Mouse (Mus musculus): ENCODE measurements around the gene Fgfbp3.
A peak's percentile ranks its signal among the peaks of the same experiment; 100 is the strongest.
"Not testable (repeated sequence)": the region's sequence is repeated elsewhere in the genome, so short reads cannot be mapped to it uniquely, and the experiment has no call there.

Fgfbp3 gene

DNA sequence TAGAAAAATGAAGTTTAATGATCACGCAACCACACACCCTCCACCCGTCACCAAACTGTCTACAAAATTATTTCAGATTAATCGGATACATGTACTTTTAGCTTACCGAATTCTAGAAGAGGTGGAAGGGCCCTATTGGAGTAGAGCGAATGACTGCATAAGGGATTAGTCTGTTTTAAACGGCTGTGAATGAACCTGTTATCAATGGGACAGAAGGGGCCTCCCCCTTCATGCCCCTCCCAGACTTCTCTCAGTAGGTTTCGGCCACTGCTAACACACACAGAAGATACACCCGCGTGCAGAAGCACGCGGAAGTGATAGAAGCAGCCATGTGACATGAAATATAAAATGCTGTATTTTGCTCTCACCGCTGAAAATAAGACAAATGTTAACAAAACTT is at the start of gene Fgfbp3:
Gene Fgfbp3 (minus strand): TSS at position 150 of the 400 bp plus-strand sequence.
- no peak for DNase-seq

DNA sequence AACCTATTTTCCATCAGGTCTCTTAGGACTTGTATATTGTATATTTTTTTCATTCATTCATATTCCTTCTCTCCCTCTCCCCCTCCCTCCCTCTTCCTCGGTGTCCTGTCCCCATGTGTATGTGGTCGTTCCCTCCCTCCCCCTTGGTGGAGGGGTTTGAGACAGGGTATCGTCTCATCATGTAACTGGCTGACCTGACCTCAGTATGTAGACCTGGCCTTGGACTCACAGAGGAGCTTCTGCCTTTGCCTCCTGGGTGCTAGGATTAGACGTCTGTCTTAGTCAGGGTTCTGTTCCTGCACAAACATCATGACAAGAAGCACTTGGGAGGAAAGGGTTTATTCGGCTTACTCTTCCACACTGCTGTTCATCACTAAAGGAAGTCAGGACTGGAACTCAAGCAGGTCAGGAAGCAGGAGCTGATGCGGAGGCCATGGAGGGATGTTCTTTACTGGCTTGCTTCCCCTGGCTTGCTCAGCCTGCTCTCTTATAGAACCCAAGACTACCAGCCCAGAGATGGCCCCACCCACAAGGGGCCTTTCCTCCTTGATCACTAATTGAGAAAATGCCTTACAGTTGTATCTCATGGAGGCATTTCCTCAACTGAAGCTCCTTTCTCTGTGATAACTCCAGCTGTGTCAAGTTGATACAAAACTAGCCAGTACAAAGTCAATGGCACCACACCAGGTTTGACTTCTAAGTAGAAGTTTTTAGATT is 43.3 kb upstream of the Fgfbp3 start:
- not testable (repeated sequence) for DNase-seq

DNA sequence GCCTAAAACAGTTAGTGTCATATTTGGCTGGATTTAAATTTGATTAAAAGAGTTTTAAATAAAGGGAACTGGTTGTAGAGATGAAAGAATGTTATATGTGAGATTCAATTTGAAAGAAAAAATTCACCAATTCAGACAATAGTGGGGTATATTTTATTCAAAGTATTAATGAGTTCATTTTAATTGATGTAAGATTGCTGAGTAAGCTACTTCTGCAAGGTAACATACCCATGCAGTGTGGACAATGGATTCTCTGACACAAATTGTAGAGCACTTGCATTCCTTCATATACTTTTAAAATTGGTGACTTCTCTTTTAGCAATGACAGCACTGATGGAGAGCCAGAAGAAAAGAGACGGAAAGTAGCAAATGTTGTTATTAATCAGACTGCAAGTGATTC is 41.9 kb upstream of the Fgfbp3 start:
- no peak for DNase-seq

DNA sequence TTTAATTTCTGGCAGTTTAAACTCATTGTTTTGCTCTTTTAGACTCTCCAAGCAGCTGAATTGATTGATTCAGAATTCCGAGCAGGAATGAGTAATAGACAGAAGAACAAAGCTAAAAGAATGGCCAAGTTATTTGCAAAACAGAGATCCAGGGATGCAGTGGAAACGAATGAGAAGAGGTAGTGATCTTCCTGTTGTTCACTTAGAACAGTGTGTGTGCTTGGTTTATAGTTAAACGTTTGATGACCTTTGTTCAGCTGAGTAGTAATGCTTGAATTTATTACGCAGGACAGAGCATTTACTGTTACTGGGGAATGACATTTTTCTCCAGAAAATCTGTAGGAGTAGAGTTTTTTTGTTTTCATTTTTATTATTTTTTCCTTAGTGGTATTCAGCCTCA is 38.9 kb upstream of the Fgfbp3 start:
- no peak for DNase-seq

DNA sequence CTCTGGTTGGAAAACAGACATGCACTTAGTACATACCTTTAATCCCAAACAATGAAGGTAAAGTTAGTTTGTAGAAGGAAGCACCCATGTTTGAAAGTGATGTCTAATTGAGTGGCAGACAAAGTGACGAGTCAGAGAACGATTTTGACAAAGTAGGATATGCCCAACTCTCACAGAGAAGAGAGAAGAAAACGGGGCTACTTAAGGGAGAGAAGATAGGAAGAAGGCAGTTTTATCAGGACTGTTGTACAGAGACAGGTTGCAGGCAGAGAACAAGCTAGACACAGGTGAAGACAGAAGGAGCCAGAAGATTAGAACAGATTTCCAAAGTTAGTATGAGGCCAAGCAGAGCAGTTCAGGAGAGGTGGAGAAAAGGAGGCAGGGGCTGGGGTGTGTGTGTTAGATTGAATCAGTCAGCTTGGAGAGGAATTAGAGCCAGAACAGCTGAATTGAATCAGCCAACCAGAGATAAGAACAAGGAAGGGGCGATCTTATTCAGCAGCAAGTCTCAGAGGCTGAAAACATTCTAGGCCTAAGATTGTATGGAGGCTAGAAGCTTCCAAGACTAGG is 34.3 kb upstream of the Fgfbp3 start:
- DNase-seq: no peak

GRCm38 (mm10) chr19:36940064-36940463 is 20.6 kb upstream of the Fgfbp3 start:
- DNase-seq: no peak

DNA sequence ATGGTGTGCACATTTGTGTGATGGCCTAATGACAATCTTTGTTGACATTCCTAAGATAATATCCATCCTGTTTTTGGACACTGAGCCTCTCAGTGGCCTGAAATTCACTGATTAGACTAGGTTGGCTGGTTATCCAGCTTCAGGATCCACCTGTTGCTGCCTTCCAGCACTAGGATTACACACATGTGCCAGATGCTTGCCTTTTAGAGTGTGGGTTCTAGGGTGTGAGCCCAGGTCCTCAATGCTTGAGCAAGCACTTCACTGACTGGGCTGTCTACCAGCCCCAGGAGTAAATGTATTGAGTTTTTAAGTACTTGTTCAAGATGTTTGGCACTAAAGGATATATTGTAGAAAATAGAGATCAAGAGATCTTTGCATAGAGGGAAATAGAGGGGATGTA is 18.6 kb upstream of the Fgfbp3 start:
- no peak for DNase-seq

DNA sequence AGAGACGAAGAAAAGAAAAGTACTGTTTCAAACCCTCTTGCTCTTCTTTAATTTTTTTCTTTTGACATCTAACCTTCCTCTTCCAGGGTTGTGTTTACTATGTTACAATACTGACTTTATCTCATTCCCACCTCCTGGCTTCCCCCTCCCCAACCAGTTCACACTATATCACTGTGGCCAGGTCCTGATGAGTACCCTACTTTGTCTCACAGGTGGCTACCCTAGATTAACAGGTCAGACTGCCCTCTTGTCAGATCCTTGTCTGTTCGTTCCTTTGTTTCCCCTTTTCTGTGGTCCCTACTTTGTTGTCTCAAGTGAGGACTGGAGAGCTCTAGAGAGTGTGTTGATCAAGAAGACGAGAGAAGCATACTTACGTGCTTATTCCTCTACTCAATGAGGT is 16.9 kb upstream of the Fgfbp3 start:
- DNase-seq: no peak

GRCm38 (mm10) chr19:36932613-36933012 is 13.2 kb upstream of the Fgfbp3 start:
- DNase-seq: no peak

GRCm38 (mm10) chr19:36932097-36932496 is 12.7 kb upstream of the Fgfbp3 start:
- no peak for DNase-seq

GRCm38 (mm10) chr19:36929816-36930215 is 10.4 kb upstream of the Fgfbp3 start:
- no peak for DNase-seq

DNA sequence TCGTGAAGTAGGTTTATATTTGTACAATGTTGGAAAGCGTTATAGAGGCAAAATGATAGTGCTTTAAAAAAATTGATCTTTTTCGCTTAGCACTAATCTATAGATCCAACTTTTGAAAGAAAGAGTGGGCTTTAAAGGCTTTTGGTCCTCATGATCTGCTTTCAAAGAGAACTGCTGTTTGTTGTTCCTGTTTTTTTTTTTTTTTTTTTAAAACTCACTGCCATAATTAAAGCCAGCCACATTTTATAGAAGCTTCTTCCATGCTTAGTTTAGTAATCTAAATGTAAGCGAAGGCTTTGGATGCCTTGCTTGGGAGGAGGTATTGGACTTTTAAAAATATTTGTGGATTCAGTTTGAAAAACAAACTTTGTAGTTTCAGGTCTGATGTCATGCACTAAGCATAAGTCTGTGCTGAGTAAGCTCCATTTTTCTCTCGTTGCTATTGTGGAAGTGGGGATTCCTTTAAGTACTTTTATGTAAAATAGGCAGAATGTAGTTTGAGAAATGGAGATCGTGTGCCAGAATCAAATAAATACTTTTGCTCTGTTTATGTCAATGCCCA is 8.5 kb upstream of the Fgfbp3 start:
- DNase-seq: no peak

DNA sequence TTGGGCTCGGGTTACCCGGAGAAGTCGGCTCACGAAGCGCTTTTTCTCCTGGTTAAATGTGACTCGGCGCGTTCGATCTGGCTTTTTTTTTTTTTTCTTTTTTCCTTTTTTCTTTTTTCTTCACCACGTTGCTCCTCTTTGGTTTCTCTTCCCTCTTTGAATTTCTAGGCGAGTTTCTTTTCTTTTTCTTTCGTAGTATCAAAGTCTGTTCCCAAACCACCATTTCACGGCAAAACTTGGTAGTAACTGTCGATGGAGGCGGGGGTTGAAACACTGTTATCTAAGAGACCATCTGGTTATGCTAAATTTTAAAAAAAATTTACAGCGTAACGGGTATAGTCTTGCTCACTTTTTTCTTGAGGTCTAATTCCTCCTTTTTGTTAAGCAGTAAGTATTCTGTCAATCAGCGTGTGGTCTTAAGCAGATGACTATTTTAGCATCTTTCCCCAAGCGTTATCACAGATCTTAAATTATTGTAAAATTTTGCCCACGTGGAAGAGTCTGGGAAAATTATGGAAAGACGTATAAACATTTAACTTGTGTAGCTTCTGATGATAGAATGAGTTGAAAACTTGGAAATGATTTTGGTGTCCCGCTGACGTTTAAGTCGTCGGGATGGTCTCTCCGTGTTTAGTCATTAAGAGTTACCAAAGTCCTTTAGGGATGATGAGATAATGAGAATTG is 7.3 kb upstream of the Fgfbp3 start:
- no peak for DNase-seq

GRCm38 (mm10) chr19:36925671-36926552 is 6.5 kb upstream of the Fgfbp3 start, which contains the start of gene Btaf1:
Btaf1 (plus strand) TSS chr19:36926079.
- peak; percentile 87 for DNase-seq

DNA sequence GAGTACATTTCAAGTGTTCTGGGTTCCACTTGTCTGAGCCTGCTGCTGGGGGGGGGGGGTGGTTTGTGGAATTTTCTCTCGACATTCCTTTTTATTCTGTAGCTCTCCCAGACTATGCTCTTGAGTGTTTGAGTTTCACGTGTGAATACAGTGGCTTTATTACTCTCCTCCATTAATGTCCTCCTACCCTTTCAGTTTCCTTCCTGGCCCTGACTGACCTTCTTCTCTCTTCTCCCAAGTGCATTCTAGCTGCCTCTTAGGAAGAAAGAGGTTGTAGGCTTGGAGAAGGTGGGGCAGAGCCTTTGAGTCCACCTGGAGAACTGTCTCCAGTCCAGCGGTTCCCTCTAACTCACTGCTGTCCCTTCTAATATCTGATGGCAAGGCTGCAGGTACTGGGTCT is 3.5 kb upstream of the Fgfbp3 start:
- DNase-seq: no peak

- no peak for DNase-seq
Observed at GRCm38 (mm10) chr19:36922015-36922414, 2.6 kb upstream of the Fgfbp3 start.

- DNase-seq: peak; percentile 86
Observed at GRCm38 (mm10) chr19:36918441-36919301, 744 bp downstream of the Fgfbp3 start.

GRCm38 (mm10) chr19:36916876-36917389 is 2.5 kb downstream of the Fgfbp3 start:
- no peak for DNase-seq

DNA sequence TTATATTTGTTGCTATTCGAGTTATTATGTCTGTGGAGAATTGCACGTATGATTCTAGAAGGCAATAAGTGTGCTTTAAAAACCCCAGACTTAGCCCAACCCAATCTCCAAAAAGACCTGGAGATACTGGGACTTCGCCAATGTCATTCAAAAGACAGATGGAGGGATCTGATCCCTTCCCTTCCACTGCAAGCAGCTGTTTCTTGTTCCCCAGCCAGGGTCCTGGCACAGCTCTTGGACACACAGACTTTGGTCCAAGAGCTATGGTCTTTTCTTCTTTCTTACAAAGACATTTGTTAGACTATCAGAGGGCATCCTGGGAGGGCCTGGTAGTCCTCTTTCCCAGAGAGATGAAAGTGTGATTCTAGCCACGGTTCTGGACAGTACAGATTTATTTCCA is 3.2 kb downstream of the Fgfbp3 start:
- DNase-seq: no peak

GRCm38 (mm10) chr19:36913064-36913463 is 6.4 kb downstream of the Fgfbp3 start:
- DNase-seq: no peak

DNA sequence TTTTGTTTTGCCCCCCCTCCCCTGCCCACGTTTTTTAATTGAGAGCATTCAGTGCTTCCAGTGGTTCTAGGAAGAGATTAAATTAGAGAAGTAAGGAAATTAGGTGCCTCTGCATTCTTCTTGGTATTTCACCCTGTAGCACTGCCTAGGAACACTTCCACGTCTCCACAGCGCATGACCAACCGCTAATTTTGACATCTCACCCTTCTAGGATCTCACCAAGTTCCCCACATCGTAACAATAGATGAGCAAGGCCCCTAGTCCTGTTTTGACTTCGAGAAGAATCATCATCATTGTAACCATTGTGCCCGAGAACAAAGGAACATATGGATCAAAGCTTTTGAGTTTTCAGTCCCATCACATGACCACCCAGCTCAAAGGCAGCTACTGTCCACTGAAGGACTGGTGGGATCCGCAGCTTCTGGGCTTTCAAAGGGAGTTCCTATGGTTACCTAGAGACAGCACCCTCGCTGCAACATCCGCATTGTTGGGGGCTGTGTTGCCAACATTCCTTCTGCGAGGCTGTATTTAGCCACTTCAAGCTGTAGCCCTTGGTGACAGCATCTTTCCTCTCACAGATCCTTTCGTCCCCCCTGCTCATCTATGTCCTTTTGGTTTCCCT is 8.9 kb downstream of the Fgfbp3 start:
- DNase-seq: peak; percentile 68
